Mouse (Mus musculus) midbrain, embryonic 14.5 days (tissue): ENCODE results near the gene Ubqln1. TPM values are rescaled to one million over a fixed set of nuclear protein-coding genes. Genes with fewer than 3 reads are reported as not detected.

Experiments used
- ATAC-seq: fragments of 200-750 bp; cut with Nextera tagmentation; 2 replicates; pipeline ENCODE4 v1.8.0; 2017; ENCODE audit warnings: moderate number of reproducible peaks, moderate library complexity; ENCODE audit not compliant: low FRiP score, low TSS enrichment
- DNase-seq: peaks from one replicate; pipeline ENCODE4 v3.0.0-alpha.2; 2015
- H3K27ac ChIP-seq: fragments of 300-500 bp; sonication (generic); replicated peaks from 2 replicates; pipeline ENCODE4 v1.5.1; 2014; ENCODE audit warnings: mild to moderate bottlenecking, low read depth, low read length, moderate library complexity
- H3K27me3 ChIP-seq: fragments of 300-500 bp; sonication (generic); 2 replicates; pipeline ENCODE4 v1.6.1; 2014; ENCODE audit warnings: low read length, control low read depth, mixed read lengths; ENCODE audit not compliant: control insufficient read depth, insufficient read depth
- H3K36me3 ChIP-seq: fragments of 300-500 bp; sonication (generic); 2 replicates; pipeline ENCODE4 v1.6.1; 2014; ENCODE audit warnings: low read length, control low read depth; ENCODE audit not compliant: control insufficient read depth, insufficient read depth
- H3K4me1 ChIP-seq: fragments of 300-500 bp; sonication (generic); 2 replicates; pipeline ENCODE4 v1.6.1; 2014; ENCODE audit warnings: mild to moderate bottlenecking, antibody characterized with exemption, low read length, control low read depth; ENCODE audit not compliant: control insufficient read depth, insufficient read depth
- H3K4me2 ChIP-seq: fragments of 300-500 bp; sonication (generic); 2 replicates; pipeline ENCODE4 v1.6.1; 2014; ENCODE audit warnings: mild to moderate bottlenecking, low read length, moderate library complexity
- H3K4me3 ChIP-seq: fragments of 300-500 bp; sonication (generic); replicated peaks from 2 replicates; pipeline ENCODE4 v1.5.1; 2014; ENCODE audit warnings: low read depth, low read length
- H3K9ac ChIP-seq: fragments of 300-500 bp; sonication (generic); replicated peaks from 2 replicates; pipeline ENCODE4 v1.6.1; 2014; ENCODE audit warnings: mild to moderate bottlenecking, low read length, moderate library complexity
- H3K9me3 ChIP-seq: fragments of 300-500 bp; sonication (generic); 2 replicates; pipeline ENCODE4 v1.6.1; 2016; ENCODE audit warnings: low read length, control low read depth, mixed read lengths; ENCODE audit not compliant: control insufficient read depth
- whole genome bisulfite sequencing: fragments of 180-500 bp; shearing (Covaris S2); extraction: QIAGEN DNeasy Blood & Tissue Kit; methylation state at CpG from one replicate; pipeline ENCODE4 v1.1.7; 2014; 5-methylcytosine and 5-hydroxymethylcytosine counted together
- polyA plus RNA-seq: library from polyadenylated mRNA; unstranded; fragments of >200 nt; fragmentation: Nextera tagmentation; extraction: Ambion mirVana; gene quantifications from 2 replicates; pipeline ENCODE4 v1.2.1, GENCODE M21; 2014

Gene Ubqln1
- polyA plus RNA-seq, 1 experiment from 2014 or later, result 112 TPM

DNA sequence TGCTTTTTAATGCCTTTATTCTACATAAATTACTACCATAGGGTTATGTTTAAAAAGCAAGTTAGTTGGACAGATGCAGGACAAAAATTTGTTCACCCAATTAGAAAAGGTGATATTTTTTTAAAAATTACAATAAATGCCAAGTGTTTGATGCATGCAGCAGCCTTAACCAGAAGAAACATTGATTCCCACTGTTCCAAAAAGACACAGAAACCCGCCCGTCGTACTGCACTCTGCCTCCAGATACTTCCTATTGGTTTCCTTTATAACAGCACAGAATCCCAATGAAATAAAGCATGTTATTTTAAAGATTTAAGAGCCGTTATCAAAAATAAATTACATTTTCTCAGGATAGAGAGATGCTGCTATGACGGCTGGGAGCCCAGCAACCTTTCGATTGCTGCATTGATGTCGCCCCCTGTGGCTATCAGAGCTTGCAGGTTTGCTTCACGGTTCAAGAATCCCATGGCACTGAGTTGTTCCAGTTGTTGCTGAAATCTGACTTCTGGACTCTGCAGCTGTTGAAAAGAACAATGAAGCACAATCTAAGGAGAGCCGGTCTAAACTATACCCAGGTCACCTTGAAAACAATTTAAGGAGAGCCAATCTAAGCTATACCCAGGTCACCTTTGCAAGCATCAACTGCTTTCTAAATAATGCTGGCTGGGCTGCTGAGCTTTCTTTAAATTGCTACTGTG, 37.8 kb downstream of the Ubqln1 start:
- Histone ChIP-seq H3K27me3 (no peaks in the 10 kb centered on the region), H3K4me3 (no peak overlapping the region), H3K9ac (no peak overlapping the region), H3K4me1 (no peaks in the 10 kb centered on the region), H3K36me3 (peaks cover 65% of the 10 kb centered on the region), H3K4me2 (no peak overlapping the region), H3K27ac (no peak overlapping the region), H3K9me3 (no peaks in the 10 kb centered on the region)
- 83% methylated on average over 9 of the region's 9 CpGs for WGBS
- DNase-seq (peak; percentile 21), ATAC-seq (no peak)

DNA sequence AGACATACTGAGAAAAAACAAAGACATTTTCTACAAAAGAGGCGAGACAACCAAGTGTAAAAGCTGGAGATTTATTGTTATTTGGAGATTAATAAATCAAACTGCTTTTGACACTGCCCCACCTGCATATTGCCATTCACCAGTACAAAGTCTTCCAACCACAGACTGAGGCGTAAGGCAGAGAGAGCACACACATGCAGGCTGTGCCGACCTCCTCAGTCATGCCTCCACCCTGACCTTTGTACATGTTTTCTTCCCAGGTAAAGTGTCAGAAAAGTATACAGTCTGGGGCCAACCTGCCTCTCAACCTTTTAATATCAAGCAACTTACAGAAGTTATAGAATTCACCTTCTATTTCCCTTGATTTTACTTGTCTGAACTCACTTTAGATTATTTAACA, 39.3 kb downstream of the Ubqln1 start:
- Histone ChIP-seq H3K36me3 (peaks cover 63% of the 10 kb centered on the region), H3K27ac (no peak overlapping the region), H3K4me3 (no peak overlapping the region), H3K4me1 (no peaks in the 10 kb centered on the region), H3K27me3 (no peaks in the 10 kb centered on the region), H3K4me2 (no peak overlapping the region), H3K9me3 (no peaks in the 10 kb centered on the region), H3K9ac (no peak overlapping the region)
- DNase-seq, result no peak
- 91% methylated on average over 3 of the region's 3 CpGs for WGBS
- no peak for ATAC-seq

DNA sequence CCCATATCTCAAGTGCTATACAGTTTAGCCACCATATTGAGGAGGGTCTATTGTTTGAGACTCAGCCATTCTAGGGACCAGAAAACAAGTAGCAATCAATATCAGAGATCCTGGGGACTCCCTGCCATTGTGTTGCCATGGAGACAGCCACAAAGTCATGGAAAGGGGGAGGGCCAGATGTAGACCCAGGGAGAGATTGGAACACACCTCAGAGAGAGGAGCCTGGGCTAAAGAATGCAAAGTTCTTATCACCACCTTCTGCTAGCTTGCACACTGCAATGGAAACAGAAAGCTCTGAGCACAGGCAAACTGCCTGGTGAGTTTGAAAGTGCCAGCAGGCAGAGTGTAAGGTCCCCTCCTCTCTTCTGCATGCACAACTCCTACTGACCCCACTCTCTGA, 47.3 kb downstream of the Ubqln1 start:
- DNase-seq (peak; percentile 19), ATAC-seq (no peak)
- Histone ChIP-seq H3K4me2 (no peak overlapping the region), H3K4me3 (no peak overlapping the region), H3K9me3 (no peaks in the 10 kb centered on the region), H3K9ac (no peak overlapping the region; the same call in 1 of the 2 replicates), H3K27me3 (no peaks in the 10 kb centered on the region), H3K36me3 (peaks cover 27% of the 10 kb centered on the region), H3K27ac (no peak overlapping the region), H3K4me1 (no peaks in the 10 kb centered on the region)

DNA sequence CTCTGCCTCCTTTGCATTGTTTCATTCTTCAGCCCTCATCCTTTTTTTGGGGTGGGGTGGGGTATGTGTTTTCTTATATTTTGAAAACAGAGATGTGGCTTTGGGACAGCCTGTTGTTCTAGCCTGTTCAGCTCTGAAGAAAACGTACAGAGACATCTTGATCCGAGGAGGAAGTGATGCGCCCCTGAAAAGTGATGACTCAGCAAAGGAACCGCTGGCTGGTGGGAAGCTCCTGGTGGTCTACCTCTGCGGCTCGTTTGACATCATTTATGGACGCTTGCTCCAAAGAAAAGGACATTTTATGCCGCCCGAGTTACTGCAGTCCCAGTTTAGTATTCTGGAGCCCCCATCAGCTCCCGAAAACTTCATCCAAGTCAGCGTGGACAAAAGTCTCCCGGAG, 52.1 kb downstream of the Ubqln1 start:
- H3K27ac ChIP-seq, result no peak overlapping the region
- no peaks in the 10 kb centered on the region for H3K4me1 ChIP-seq
- peaks cover 44% of the 10 kb centered on the region for H3K36me3 ChIP-seq
- H3K9ac ChIP-seq, result no peak overlapping the region
- H3K4me3 ChIP-seq, result no peak overlapping the region
- ATAC-seq, result no peak
- H3K27me3 ChIP-seq, result no peaks in the 10 kb centered on the region
- WGBS, result 95% methylated on average over 12 of the region's 12 CpGs
- H3K4me2 ChIP-seq, result no peak overlapping the region
- no peak for DNase-seq
- no peaks in the 10 kb centered on the region for H3K9me3 ChIP-seq

DNA sequence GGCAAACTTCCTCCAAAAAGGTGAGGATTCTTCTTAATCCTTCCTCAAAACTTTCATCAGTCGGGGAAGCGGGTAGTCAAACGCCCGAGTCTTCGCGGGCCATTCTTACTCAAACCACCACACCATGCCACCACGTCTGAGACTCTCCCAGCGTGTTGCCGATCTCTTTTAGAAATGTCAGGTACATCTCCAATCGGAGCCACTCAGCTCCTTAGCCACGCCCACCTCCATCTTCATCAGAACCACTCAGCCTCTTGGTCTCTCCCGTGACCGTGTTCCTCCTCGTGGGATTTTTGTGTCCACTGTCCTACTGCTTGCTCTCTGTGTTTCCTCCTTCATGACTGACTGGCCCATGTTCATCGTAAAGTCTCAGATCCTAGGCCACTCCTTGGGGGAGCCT, 54.7 kb downstream of the Ubqln1 start:
- Histone ChIP-seq H3K4me2 (no peak overlapping the region), H3K27ac (no peak overlapping the region), H3K9ac (no peak overlapping the region), H3K36me3 (peaks cover 41% of the 10 kb centered on the region), H3K27me3 (no peaks in the 10 kb centered on the region), H3K9me3 (no peaks in the 10 kb centered on the region), H3K4me1 (peaks cover 5% of the 10 kb centered on the region; the same call in 1 of the 2 replicates), H3K4me3 (no peak overlapping the region)
- WGBS, result 96% methylated on average over 15 of the region's 15 CpGs
- no peak for ATAC-seq
- DNase-seq, result no peak

DNA sequence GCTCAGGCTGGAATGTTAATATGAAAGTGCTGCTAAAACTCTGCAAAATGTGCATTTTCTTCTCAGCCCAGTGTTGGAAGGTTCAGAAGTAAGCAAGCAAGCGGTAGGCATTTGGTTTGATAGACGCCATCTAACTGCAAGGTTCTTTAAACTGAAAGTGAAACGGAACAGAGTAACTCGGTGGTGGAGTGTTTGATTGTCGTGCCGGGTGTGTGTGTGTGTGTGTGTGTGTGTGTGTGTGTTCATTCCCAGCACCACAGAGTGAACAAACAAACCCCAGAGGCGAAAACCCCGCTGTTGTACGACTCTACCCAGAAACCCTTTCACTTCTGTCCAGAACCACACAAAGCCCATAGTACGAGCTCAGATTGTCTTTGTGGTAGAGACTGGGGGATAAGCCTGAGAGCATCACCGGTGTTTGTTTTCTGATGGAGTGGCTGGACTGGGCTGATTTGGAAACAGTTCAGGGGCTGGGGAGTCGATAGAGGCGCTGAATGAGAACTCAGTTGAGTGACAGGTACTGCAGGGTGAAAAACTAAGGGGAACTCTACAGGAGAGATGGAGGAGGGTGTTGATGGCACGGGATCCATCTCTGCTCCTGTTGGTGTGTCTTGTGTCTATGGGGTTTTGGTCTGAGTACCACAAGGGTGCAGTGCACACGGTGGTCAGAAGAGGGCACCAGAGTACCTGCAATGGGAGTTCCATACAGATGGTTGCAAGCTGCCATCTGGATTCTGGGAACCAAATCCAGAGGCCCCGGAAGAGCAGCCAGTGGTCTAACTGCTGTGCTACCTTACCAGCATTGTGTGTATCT, 57.1 kb downstream of the Ubqln1 start:
- Histone ChIP-seq H3K27ac (peak overlapping the region; percentile 70), H3K9ac (peak overlapping the region; percentile 88)
- WGBS, result 7% methylated on average over 16 of the region's 16 CpGs

DNA sequence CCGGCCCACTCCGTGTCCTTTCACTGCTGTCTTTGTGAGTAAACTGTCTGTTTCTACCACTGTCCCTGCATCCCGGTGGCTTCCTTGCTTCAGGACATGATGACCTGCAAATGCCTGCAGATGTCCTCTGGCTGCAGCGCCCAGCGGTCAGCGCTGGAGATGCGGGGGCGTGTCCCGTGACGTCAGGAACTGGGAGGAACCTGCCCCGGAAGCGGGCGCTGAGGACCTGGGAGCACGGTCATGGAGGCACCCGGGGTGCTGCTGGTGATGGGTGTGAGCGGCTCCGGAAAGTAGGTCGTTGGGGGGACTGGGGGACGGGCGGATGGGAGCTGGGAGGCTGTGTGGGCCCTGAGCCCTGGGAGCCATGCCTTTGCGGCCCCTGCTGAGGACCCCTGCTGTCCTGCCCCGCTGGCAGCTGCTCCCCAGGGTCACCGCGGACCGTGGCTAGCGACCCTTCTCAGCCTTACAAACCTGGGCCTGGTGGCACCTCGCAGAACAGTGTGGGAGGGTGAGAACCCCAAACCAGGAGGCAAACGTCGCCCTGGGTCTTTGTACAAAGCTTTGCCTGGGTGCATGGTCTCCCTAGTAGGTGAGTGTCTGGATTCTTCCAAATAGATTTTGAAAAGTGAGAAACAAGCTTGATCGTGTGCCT, 57.9 kb downstream of the Ubqln1 start, which contains the start of gene Idnk:
Gene Idnk, plus strand, starts transcription at position 203 of the 652 bp plus-strand sequence.
- Histone ChIP-seq H3K4me2 (peak within 1 kb of the TSS; percentile 97), H3K36me3 (peaks cover 27% of the 10 kb centered on the region), H3K9me3 (no peaks in the 10 kb centered on the region), H3K4me3 (peak within 1 kb of the TSS; percentile 85), H3K27me3 (no peaks in the 10 kb centered on the region), H3K9ac (peak within 1 kb of the TSS; percentile 88), H3K4me1 (peaks cover 5% of the 10 kb centered on the region; the same call in 1 of the 2 replicates), H3K27ac (peak within 1 kb of the TSS; percentile 70)
- DNase-seq, result peak; percentile 92
- ATAC-seq, result peak; percentile 89
- WGBS, result under 1% methylated on average over 29 of the region's 30 CpGs

More for the DNA sequence above, 57.1 kb downstream of the Ubqln1 start:
- Histone ChIP-seq H3K36me3 (peaks cover 31% of the 10 kb centered on the region), H3K9me3 (no peaks in the 10 kb centered on the region), H3K4me1 (peaks cover 5% of the 10 kb centered on the region; the same call in 1 of the 2 replicates), H3K4me2 (peak overlapping the region; percentile 97), H3K4me3 (peak overlapping the region; percentile 85), H3K27me3 (no peaks in the 10 kb centered on the region)
- peak; percentile 48; the same call in 1 of the 2 replicates for ATAC-seq
- peak; percentile 94 for DNase-seq

DNA sequence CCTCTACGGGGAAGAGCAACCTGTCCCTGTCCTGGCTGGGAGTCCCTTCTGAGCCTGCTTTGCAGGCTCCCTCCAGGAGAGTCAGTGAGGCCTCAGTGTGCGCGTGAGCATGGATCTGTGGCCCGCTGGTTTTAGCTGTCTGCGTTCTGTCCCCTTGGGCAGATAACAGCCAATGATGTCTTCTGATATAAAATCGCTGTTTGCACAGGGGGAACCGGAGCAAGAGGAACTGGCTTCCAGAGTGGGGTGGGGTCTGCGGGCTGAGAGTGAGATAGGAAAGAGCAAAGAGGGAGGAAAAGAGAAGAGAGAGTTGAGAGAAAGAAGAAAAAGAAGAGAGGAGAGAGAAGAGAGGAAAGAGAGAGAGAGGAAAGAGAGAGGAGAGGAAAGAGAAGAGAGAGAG, 58.4 kb downstream of the Ubqln1 start:
- Histone ChIP-seq H3K4me2 (peak overlapping the region; percentile 97), H3K27ac (peak overlapping the region; percentile 70; the same call in 1 of the 2 replicates), H3K9ac (peak overlapping the region; percentile 88), H3K27me3 (no peaks in the 10 kb centered on the region), H3K4me1 (peaks cover 5% of the 10 kb centered on the region; the same call in 1 of the 2 replicates), H3K36me3 (peaks cover 23% of the 10 kb centered on the region), H3K4me3 (peak overlapping the region; percentile 85), H3K9me3 (no peaks in the 10 kb centered on the region)
- WGBS, result 22% methylated on average over 8 of the region's 8 CpGs
- 0 out of 2 replicates have a peak, but pooled peaks have one; percentile 34 for ATAC-seq
- peak; percentile 16 for DNase-seq
